Mouse (Mus musculus): ENCODE measurements around the gene Gpr158. TPM values are rescaled to one million over a fixed set of nuclear protein-coding genes. Genes with fewer than 3 reads are reported as not detected.

Gpr158 gene
- not detected in 2 replicates for polyA plus RNA-seq (2012; ENCODE audit: insufficient read depth, insufficient read length, missing spikeins)

DNA sequence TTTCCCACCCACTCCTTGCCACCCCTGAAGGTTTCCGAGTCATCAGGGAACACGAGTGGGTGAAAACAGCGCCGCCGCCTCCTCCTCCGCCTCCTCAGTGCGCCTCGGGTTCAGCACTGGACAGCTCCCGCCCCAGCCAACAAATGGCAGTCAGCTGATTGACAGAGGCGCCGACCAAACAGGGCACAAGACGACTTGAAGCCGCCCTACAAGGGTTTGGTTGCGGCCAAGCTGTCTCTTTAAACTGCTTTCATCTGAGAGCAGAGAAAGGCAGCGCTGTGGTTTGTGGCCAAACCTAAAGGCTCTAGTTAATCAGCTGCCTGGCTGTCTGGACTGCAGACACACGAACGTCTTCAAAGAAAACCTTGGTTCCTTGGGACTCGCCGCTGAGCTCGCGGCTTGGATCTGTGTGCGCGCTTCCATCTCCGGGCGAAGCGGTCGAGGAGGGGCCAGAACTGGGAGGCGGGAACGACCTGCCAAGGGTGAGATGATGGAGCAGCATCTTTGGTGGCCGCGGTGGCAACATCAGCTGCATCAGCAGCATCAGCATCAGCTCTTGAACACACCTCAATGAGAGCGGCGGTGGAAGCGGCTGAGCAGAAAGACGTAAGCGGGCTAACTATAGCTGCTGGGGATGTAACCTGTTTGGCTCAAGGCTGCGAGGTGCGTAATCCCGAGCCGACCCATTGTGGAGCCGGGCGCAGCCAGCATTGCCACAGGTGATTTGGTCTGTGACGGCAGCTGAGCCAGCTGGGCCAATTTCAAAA lies at the start of gene Gpr158:
TSS of gene Gpr158 (plus strand) at position 198 of the 767 bp plus-strand sequence.
- Histone ChIP-seq H3K4me1 (ENCODE audit: control insufficient read depth, insufficient read depth, low read length) (no peaks in the 10 kb centered on the region), H3K4me3 (ENCODE audit: insufficient read depth, low read length) (no peak within 1 kb of the TSS), H3K27ac (ENCODE audit: insufficient read depth, low read depth, low read length) (no peak within 1 kb of the TSS)
- TF ChIP-seq POLR2A (IDR thresholded peaks at IDR 0.05; ENCODE audit: borderline replicate concordance, low read depth, low read length): no peak
- no peak for TF ChIP-seq CTCF (IDR thresholded peaks at IDR 0.05; ENCODE audit: low read depth, low read length)

DNA sequence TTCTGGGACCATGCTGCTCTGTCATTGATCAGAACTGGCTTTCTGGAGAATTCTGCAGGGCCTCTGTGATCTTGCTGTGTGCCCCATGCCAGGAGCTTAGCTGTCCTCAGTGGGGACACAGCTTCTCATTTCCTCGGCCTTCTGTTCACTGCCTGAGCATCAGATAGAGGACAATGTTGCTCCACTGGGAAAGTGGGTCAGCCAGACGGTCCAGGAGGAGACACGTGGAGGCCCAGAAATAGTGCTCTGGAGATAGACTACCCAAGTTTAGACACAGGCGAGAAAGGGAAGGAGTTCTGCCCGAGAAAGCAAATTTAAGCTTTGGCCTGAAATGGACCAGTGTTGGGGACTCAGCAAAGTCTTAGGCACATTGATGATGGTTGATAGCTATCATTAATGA lies 23.5 kb upstream of the Gpr158 start:
- no peak overlapping the region for H3K27ac ChIP-seq (ENCODE audit: insufficient read depth, low read depth, low read length)
- H3K4me3 ChIP-seq (ENCODE audit: insufficient read depth, low read length): no peak overlapping the region
- no peak for TF ChIP-seq POLR2A (IDR thresholded peaks at IDR 0.05; ENCODE audit: borderline replicate concordance, low read depth, low read length)
- TF ChIP-seq CTCF (IDR thresholded peaks at IDR 0.05; ENCODE audit: low read depth, low read length): no peak
- no peaks in the 10 kb centered on the region for H3K4me1 ChIP-seq (ENCODE audit: control insufficient read depth, insufficient read depth, low read length)

DNA sequence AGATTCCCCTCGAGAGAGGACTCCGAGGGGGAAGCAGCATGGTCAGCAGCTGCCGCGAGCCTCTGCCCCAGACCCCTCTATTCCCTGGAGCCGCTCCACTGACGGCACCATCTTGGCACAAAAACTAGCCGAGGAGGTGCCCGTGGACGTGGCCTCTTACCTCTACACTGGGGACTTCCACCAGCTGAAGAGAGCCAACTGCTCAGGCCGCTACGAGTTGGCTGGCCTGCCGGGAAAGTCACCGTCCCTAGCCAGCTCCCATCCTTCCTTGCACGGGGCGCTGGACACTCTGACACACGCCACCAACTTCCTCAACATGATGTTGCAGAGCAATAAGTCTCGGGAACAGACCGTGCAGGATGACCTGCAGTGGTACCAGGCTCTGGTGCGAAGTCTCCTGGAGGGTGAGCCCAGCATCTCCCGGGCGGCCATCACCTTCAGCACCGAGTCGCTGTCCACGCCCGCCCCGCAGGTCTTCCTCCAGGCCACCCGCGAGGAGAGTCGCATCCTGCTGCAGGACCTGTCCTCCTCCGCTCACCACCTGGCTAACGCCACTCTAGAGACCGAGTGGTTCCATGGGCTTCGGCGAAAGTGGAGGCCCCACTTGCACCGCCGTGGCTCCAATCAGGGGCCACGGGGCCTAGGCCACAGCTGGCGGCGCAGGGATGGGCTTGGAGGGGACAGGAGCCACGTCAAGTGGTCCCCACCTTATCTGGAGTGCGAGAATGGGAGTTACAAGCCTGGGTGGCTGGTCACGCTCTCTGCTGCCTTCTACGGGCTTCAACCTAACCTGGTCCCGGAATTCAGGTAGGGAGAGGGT lies 1.2 kb downstream of the Gpr158 start:
- TF ChIP-seq CTCF (IDR thresholded peaks at IDR 0.05; ENCODE audit: low read depth, low read length) (no peak), POLR2A (IDR thresholded peaks at IDR 0.05; ENCODE audit: borderline replicate concordance, low read depth, low read length) (no peak)
- H3K4me1 ChIP-seq (ENCODE audit: control insufficient read depth, insufficient read depth, low read length): no peaks in the 10 kb centered on the region
- no peak overlapping the region for H3K27ac ChIP-seq (ENCODE audit: insufficient read depth, low read depth, low read length)
- no peak overlapping the region for H3K4me3 ChIP-seq (ENCODE audit: insufficient read depth, low read length)

DNA sequence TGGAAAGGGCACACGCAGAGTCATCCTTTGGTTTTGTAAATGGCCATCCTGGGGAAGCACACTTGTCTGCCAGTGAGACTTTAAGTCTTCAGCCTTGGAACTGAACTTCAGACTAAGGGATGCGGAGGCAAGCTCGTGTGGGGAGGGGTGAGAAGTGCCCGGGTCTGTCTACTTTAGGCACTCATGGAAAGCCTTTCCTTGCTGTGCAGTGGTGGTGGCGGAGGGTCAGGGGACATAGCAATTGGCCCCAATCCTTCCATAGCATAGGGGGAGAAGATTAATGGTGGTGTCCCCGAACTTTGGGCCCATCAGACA lies 1.8 kb downstream of the Gpr158 start:
- H3K4me3 ChIP-seq (ENCODE audit: insufficient read depth, low read length): no peak overlapping the region
- TF ChIP-seq CTCF (IDR thresholded peaks at IDR 0.05; ENCODE audit: low read depth, low read length) (no peak), POLR2A (IDR thresholded peaks at IDR 0.05; ENCODE audit: borderline replicate concordance, low read depth, low read length) (no peak)
- no peak overlapping the region for H3K27ac ChIP-seq (ENCODE audit: insufficient read depth, low read depth, low read length)
- no peaks in the 10 kb centered on the region for H3K4me1 ChIP-seq (ENCODE audit: control insufficient read depth, insufficient read depth, low read length)

DNA sequence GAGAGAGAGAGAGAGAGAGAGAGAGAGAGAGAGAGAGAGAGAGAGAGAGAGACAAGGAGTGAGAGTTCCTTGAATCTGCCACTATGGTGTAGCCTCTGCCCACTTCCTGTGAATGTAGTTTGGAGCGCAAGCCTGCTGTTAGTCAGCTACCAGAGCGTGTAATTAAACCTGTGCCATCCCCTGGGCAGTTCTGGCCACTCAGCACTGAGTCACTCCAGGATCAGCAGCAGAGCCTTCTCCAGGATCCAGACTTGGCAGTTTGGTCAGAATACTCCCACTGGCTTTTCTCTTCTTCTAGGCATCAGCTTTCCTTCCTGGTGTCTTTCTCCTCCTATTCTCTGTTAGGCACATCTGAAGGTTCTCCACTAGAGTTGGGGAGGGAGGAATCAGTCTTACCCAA lies 2.2 kb downstream of the Gpr158 start:
- no peak overlapping the region for H3K4me3 ChIP-seq (ENCODE audit: insufficient read depth, low read length)
- H3K27ac ChIP-seq (ENCODE audit: insufficient read depth, low read depth, low read length): no peak overlapping the region
- no peaks in the 10 kb centered on the region for H3K4me1 ChIP-seq (ENCODE audit: control insufficient read depth, insufficient read depth, low read length)
- TF ChIP-seq POLR2A (IDR thresholded peaks at IDR 0.05; ENCODE audit: borderline replicate concordance, low read depth, low read length): no peak
- no peak for TF ChIP-seq CTCF (IDR thresholded peaks at IDR 0.05; ENCODE audit: low read depth, low read length)

DNA sequence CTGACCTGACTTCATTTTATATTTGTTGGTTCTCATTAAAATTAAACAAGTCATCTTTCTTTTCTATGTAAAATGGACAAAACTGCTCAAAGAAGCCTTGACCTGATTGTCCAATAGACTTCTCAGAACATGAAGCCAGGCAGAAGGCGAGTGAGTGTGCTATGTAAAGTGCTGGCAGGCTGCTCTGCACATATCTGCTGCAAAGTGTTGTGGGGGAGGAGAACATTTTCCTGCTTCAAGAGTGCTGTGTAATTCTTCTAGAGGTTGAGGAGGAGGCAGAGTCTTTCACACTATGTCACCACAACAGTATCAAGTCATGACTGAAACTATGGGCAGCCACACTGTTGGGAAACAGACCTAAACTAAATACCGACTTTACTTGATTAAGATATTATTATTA lies 12.2 kb downstream of the Gpr158 start:
- Histone ChIP-seq H3K4me1 (ENCODE audit: control insufficient read depth, insufficient read depth, low read length) (no peaks in the 10 kb centered on the region), H3K4me3 (ENCODE audit: insufficient read depth, low read length) (no peak overlapping the region), H3K27ac (ENCODE audit: insufficient read depth, low read depth, low read length) (no peak overlapping the region)
- TF ChIP-seq CTCF (IDR thresholded peaks at IDR 0.05; ENCODE audit: low read depth, low read length) (no peak), POLR2A (IDR thresholded peaks at IDR 0.05; ENCODE audit: borderline replicate concordance, low read depth, low read length) (no peak)

DNA sequence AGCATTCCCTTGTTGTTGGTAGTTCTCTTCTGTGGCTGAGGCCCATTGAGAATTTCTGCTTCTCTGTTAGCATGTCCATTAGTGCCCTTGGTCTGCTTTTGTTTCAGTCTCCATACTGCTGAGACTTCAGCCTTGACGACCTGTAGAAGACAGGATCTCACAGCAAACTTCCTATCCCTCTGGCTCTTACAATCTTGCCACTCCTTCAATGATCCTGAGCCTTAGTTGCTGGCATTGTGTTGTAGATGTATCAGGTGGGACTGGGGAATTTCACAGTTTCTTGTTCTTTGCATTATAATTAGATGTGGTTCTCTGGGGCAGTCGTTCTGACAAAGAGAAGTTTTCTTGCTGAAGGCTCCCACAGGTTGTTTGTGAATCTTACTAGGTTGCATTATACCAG lies 25.4 kb downstream of the Gpr158 start:
- H3K27ac ChIP-seq (ENCODE audit: insufficient read depth, low read depth, low read length): no peak overlapping the region
- H3K4me1 ChIP-seq (ENCODE audit: control insufficient read depth, insufficient read depth, low read length): no peaks in the 10 kb centered on the region
- no peak overlapping the region for H3K4me3 ChIP-seq (ENCODE audit: insufficient read depth, low read length)
- TF ChIP-seq CTCF (IDR thresholded peaks at IDR 0.05; ENCODE audit: low read depth, low read length) (no peak), POLR2A (IDR thresholded peaks at IDR 0.05; ENCODE audit: borderline replicate concordance, low read depth, low read length) (no peak)

DNA sequence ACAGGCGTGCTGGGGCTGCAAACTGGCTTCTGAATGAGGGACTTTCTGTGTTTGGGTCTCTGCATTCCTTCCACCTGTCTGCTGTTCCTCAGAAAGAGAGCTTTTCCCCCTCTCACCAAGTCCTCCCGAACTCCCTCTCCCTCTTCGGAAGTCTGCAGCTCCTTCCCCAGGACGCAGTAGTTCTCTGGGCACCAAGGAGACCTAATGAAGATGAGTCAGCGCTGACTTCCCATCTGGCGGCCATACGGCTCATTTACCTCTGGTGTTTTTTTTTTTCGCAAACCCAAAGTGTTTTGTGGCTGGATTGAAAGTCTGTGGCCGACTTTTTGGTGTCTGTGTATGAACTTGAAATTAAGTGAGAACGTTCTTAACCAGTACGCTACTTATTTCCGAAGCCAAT lies 30.0 kb downstream of the Gpr158 start:
- no peak for TF ChIP-seq POLR2A (IDR thresholded peaks at IDR 0.05; ENCODE audit: borderline replicate concordance, low read depth, low read length)
- TF ChIP-seq CTCF (IDR thresholded peaks at IDR 0.05; ENCODE audit: low read depth, low read length): no peak
- no peak overlapping the region for H3K27ac ChIP-seq (ENCODE audit: insufficient read depth, low read depth, low read length)
- no peaks in the 10 kb centered on the region for H3K4me1 ChIP-seq (ENCODE audit: control insufficient read depth, insufficient read depth, low read length)
- no peak overlapping the region for H3K4me3 ChIP-seq (ENCODE audit: insufficient read depth, low read length)

DNA sequence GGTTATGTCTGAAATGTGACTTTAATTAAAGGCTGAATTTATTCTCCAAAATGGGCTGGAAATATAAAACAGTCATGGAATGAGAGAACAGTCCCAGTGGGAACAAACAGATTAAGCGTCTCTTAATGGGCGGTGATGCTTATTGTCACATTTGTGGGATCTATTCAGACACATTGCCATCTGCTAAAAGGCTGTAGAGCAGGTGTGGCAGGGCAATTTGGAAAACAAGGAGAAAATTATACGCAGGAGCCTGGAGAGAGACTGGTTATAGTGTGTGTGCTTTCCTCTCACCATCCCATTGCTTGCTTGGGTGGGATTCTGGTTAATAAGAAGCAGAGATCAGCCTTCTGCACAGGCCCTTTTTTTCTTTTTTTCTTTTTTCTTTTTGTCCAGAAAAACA lies 32.3 kb downstream of the Gpr158 start:
- no peak overlapping the region for H3K27ac ChIP-seq (ENCODE audit: insufficient read depth, low read depth, low read length)
- TF ChIP-seq POLR2A (IDR thresholded peaks at IDR 0.05; ENCODE audit: borderline replicate concordance, low read depth, low read length) (no peak), CTCF (IDR thresholded peaks at IDR 0.05; ENCODE audit: low read depth, low read length) (no peak)
- no peak overlapping the region for H3K4me3 ChIP-seq (ENCODE audit: insufficient read depth, low read length)
- no peaks in the 10 kb centered on the region for H3K4me1 ChIP-seq (ENCODE audit: control insufficient read depth, insufficient read depth, low read length)

DNA sequence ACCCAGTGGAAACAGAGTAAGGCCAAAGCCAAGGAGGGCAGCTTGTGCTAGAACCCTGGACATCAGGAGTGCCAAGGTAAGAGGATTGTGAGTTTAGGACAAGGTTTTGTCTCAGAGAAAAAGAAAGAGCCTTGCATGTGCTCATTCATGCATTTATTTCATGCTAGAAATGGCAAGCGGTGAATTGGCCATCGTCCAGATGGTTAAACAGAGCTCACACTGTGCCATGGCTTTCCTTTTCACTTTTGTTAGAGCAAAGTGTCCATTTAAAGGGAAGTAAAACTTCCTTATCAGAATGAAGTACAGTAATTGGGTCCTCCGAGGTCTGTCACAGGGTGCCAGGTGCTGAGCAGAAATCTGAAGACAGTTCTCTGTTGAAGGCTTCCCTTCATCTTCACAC lies 38.3 kb downstream of the Gpr158 start:
- Histone ChIP-seq H3K27ac (ENCODE audit: insufficient read depth, low read depth, low read length) (no peak overlapping the region), H3K4me3 (ENCODE audit: insufficient read depth, low read length) (no peak overlapping the region), H3K4me1 (ENCODE audit: control insufficient read depth, insufficient read depth, low read length) (no peaks in the 10 kb centered on the region)
- TF ChIP-seq POLR2A (IDR thresholded peaks at IDR 0.05; ENCODE audit: borderline replicate concordance, low read depth, low read length): no peak
- TF ChIP-seq CTCF (IDR thresholded peaks at IDR 0.05; ENCODE audit: low read depth, low read length): no peak
